Mouse (Mus musculus): Measurements from ENCODE around the gene Bloc1s6. TPM values are rescaled to one million over a fixed set of nuclear protein-coding genes. Genes with fewer than 3 reads are reported as not detected.

The Bloc1s6 gene
- 13.8 and 15.9 TPM in 2 replicates for polyA plus RNA-seq (2012; ENCODE audit: low replicate concordance)

DNA sequence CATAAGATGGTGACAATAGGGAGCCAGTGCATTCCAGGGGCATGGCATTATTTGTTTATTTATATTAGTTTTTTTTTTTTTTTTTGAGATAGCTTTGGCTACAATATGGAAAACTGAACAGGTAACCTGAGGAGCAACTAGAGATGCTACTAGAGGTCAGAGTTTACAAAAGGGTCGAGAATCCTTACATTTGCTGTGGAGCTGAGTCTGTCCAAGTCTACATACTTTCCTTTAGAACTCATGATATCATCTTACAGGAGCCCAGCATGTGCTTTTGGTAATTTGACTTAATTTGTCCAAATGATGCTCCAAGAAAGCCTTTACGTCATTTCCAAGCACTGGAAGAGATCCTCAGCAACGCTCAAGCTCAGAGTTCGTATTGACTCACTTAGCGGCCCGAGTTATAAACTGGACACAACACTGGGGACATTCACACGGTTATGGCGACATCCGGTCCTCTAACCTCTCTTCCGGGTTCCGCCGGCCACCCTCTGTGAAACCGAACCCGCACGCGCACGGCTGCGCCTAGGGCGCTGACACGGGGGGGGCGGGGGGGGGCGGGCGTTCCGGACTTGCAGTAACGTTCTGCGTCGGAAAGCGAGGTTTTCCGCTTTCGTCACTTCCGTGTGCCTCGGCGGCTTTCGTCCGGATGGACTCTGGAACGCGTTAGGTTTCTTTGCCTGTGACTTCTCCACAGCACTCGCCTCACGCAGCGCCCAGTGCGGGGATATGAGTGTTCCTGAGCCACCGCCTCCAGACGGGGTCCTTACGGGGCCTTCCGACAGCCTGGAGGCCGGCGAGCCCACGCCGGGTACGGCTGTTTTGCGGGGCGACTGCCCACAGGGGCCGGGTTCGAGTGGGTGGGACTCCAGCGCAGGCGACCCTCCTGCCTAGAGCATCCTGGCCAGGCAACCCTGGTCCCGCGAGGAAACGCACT, at the start of gene Bloc1s6:
Gene Bloc1s6, plus strand, starts transcription at position 610 of the 937 bp plus-strand sequence.

DNA sequence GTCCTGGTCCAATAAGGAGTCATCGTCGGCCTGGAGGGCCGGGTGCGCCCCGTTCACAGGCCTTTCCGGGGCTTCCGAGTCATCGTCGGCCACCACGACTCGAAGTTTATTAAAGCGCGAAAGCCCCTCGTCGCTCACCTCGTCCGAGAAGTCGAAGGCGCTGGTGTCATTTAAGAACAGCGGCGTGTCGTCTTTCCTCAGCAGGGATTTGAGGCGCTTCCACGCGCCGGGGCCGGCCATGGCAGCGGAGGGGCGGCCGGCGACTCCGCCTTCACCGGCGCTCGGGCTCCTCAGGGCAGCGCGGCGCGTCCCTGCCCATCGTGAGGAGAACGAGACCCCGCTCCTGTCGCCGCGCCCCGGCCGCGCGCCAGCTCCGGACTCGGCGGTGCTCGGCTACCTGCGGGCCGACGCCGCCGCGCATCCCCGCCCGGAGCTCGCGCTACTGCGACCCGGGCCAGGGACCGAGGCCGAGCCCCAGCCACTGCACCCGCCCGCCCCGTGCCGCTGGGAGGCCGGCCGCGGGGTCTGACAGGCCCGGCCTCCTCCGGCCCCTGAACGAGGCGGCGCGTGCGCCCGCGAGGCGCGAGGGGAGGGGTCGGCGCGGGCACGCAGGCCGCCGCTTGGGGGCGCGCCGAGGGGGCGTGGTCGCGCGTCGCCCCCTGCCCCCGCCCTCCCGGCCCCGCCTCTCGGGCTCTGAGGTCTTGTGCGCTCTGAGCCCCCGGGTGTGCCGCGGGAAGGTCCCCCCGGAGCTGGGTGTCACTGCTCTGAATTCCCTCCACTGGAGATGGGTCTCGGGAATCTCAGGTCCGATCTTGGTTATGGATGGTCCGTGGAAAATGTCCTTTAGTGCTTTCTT, 35.9 kb upstream of the Bloc1s6 start, which contains the start of gene Slc30a4:
Gene Slc30a4, minus strand, starts transcription at position 483 of the 856 bp plus-strand sequence.

DNA sequence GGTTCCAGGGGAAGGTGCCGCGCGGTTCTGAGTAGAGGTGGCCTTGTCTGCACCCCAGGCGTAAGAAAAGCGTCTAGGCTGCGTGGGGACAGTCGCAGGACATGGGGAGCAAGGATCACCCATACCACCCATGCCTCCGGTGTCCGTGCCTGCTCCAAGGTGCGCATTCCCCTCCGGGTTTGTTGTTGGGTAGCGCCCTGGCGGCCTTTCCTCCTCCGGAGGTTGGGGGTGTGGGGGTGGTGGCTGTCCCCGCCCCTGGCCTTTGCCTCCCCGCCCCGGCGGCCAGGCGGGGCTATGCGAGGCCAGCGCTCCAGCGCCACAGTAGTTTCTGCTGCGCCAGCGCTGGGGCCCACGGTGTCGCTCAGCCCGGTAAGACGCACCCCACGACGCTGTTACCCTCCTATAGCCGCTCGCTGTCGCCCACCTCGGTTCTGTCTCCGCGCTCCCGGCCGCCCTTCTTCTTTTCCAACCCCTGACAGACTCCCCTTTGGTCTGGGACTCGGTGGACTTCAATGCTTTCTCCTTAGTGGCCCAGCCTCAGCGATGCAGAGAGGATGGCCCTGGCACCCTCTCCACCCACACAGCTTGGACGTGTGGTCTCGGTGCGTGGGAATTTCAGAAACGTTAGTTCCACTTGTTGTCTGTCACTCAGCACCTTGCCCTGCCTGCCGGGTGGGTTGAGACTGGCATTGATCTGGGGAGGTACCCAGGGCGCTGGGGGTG, 26.9 kb downstream of the Bloc1s6 start, which contains the start of gene Sqor:
Gene Sqor, plus strand, starts transcription at position 167 of the 723 bp plus-strand sequence.

Other genes starting within 250 kb of the Bloc1s6 start
- 5.1 and 8.3 TPM in 2 replicates for gene Gatm, start 127.2 kb upstream of the Bloc1s6 start, polyA plus RNA-seq (2012; ENCODE audit: low replicate concordance)
- gene AA467197, start 101.5 kb upstream of the Bloc1s6 start, polyA plus RNA-seq (2012; ENCODE audit: low replicate concordance), result not detected in 2 replicates
- gene Slc30a4, start 35.8 kb upstream of the Bloc1s6 start, polyA plus RNA-seq (2012; ENCODE audit: low replicate concordance), result 0.55 and 0.69 TPM in 2 replicates
- gene Sqor, start 26.7 kb downstream of the Bloc1s6 start, polyA plus RNA-seq (2012; ENCODE audit: low replicate concordance), result 0.37 and 1.5 TPM in 2 replicates